Mouse (Mus musculus) liver, adult 2 months (tissue): Measurements from ENCODE around the gene Slc7a10. TPM values are rescaled to one million over a fixed set of nuclear protein-coding genes. Genes with fewer than 3 reads are reported as not detected.

Experiments
- DNase-seq: peaks from one replicate; pipeline ENCODE4 v3.0.0-alpha.2; 2011; ENCODE audit warnings: low read depth, low spot score; ENCODE audit errors: extremely low read depth
- H3K27ac ChIP-seq: fragments of 200-500 bp; replicated peaks from 2 replicates; pipeline ENCODE4 v1.5.1; 2012; ENCODE audit warnings: low read depth, mild to moderate bottlenecking, control low read depth, inconsistent platforms, low read length; ENCODE audit not compliant: insufficient read depth
- H3K27me3 ChIP-seq: fragments of 200-500 bp; 2 replicates; pipeline ENCODE4 v1.6.1; 2012; ENCODE audit warnings: mild to moderate bottlenecking, moderate library complexity, low read length, inconsistent platforms; ENCODE audit not compliant: control insufficient read depth, insufficient read depth
- H3K36me3 ChIP-seq: fragments of 200-500 bp; 2 replicates; pipeline ENCODE4 v1.6.1; 2012; ENCODE audit warnings: low read length, inconsistent platforms; ENCODE audit not compliant: control insufficient read depth, insufficient read depth
- H3K4me1 ChIP-seq: fragments of 200-500 bp; 2 replicates; pipeline ENCODE4 v1.6.1; 2011; ENCODE audit warnings: low read length; ENCODE audit not compliant: control insufficient read depth, insufficient read depth
- H3K4me3 ChIP-seq: fragments of 200-500 bp; 2 replicates; pipeline ENCODE4 v1.5.1; 2011; ENCODE audit warnings: low read depth, mild to moderate bottlenecking, control low read depth, low read length, moderate library complexity; ENCODE audit not compliant: insufficient read depth
- H3K79me2 ChIP-seq: fragments of 200-500 bp; 2 replicates; pipeline ENCODE4 v1.6.1; 2012; ENCODE audit warnings: inconsistent platforms, mild to moderate bottlenecking, low read length, moderate library complexity; ENCODE audit not compliant: control insufficient read depth, insufficient read depth
- H3K9ac ChIP-seq: fragments of 200-500 bp; 2 replicates; pipeline ENCODE4 v1.6.1; 2012; ENCODE audit warnings: low read depth, mild to moderate bottlenecking, control low read depth, inconsistent platforms, low read length
- CTCF ChIP-seq: fragments of 200-500 bp; IDR thresholded peaks from 2 replicates; pipeline ENCODE4 v1.5.1; 2011; ENCODE audit warnings: low read depth, low read length, control low read depth
- POLR2A ChIP-seq: fragments of 200-500 bp; IDR thresholded peaks from 2 replicates; pipeline ENCODE4 v1.6.1; 2011; ENCODE audit warnings: low read length, control low read depth; ENCODE audit not compliant: insufficient read depth; ENCODE audit errors: extremely low read depth
- WGBS: fragments of 180-500 bp; shearing (Covaris S2); methylation state at CpG from one replicate; pipeline ENCODE4 v1.1.7; 2018; 5-methylcytosine and 5-hydroxymethylcytosine counted together
- polyA plus RNA-seq: library from polyadenylated mRNA; depleted of rRNA; stranded (reverse); fragments of >200 nt; gene quantifications from 2 replicates; pipeline ENCODE4 v1.2.3, GENCODE M21; 2012
- total RNA-seq: library from RNA; depleted of rRNA; stranded (reverse); fragments of >200 nt; gene quantifications from 2 replicates; pipeline ENCODE4 v1.2.3, GENCODE M21; 2014

The Slc7a10 gene
- total and polyA plus RNA-seq, 2 experiments: 0.09 TPM; not detected in 1

GRCm38 (mm10) chr7:35167925-35168324, 18.3 kb upstream of the Slc7a10 start:
- WGBS: 13% methylated on average over 2 of the region's 2 CpGs
- TF ChIP-seq CTCF (no peak), POLR2A (no peak)
- H3K27me3 ChIP-seq: no peaks in the 10 kb centered on the region
- peaks cover 27% of the 10 kb centered on the region for H3K4me1 ChIP-seq
- peak; percentile 99 for DNase-seq
- H3K27ac ChIP-seq: peak overlapping the region; percentile 95
- H3K36me3 ChIP-seq: no peaks in the 10 kb centered on the region
- H3K79me2 ChIP-seq: no peaks in the 10 kb centered on the region
- no peak overlapping the region for H3K4me3 ChIP-seq
- H3K9ac ChIP-seq: peak overlapping the region; percentile 51

- Histone ChIP-seq H3K27me3 (no peaks in the 10 kb centered on the region), H3K79me2 (no peaks in the 10 kb centered on the region), H3K4me3 (no peak overlapping the region), H3K36me3 (no peaks in the 10 kb centered on the region), H3K27ac (peak overlapping the region; percentile 81), H3K9ac (peak overlapping the region; percentile 36; the same call in 1 of the 2 replicates), H3K4me1 (peaks cover 27% of the 10 kb centered on the region)
- DNase-seq: peak; percentile 100
- TF ChIP-seq POLR2A (no peak), CTCF (peak; percentile 95)
- 4% methylated on average over 6 of the region's 6 CpGs for WGBS
Observed at GRCm38 (mm10) chr7:35169341-35169740, 16.8 kb upstream of the Slc7a10 start.

GRCm38 (mm10) chr7:35171867-35172382, 14.3 kb upstream of the Slc7a10 start:
- Histone ChIP-seq H3K9ac (no peak overlapping the region), H3K27ac (no peak overlapping the region), H3K4me3 (no peak overlapping the region), H3K36me3 (no peaks in the 10 kb centered on the region), H3K27me3 (no peaks in the 10 kb centered on the region), H3K79me2 (no peaks in the 10 kb centered on the region), H3K4me1 (peaks cover 18% of the 10 kb centered on the region)
- WGBS: 4% methylated on average over 16 of the region's 16 CpGs
- peak; percentile 74 for DNase-seq
- TF ChIP-seq CTCF (peak; percentile 65), POLR2A (no peak)

- Histone ChIP-seq H3K27ac (no peak overlapping the region), H3K4me1 (peaks cover 12% of the 10 kb centered on the region), H3K79me2 (no peaks in the 10 kb centered on the region), H3K4me3 (no peak overlapping the region), H3K36me3 (no peaks in the 10 kb centered on the region), H3K27me3 (no peaks in the 10 kb centered on the region), H3K9ac (no peak overlapping the region)
- DNase-seq: peak; percentile 13
- TF ChIP-seq CTCF (no peak), POLR2A (no peak)
- WGBS: 69% methylated on average over 4 of the region's 4 CpGs
Observed at GRCm38 (mm10) chr7:35172519-35172918, 13.7 kb upstream of the Slc7a10 start.

GRCm38 (mm10) chr7:35175533-35175932, 10.7 kb upstream of the Slc7a10 start:
- TF ChIP-seq CTCF: no peak
- no peak for TF ChIP-seq POLR2A
- no peak for DNase-seq
- Histone ChIP-seq H3K9ac (no peak overlapping the region), H3K79me2 (no peaks in the 10 kb centered on the region), H3K4me1 (no peaks in the 10 kb centered on the region), H3K27me3 (no peaks in the 10 kb centered on the region), H3K36me3 (no peaks in the 10 kb centered on the region), H3K4me3 (no peak overlapping the region), H3K27ac (no peak overlapping the region)
- 80% methylated on average over 4 of the region's 4 CpGs for WGBS

GRCm38 (mm10) chr7:35176412-35177381, 9.5 kb upstream of the Slc7a10 start:
- Histone ChIP-seq H3K79me2 (no peaks in the 10 kb centered on the region), H3K27me3 (no peaks in the 10 kb centered on the region), H3K9ac (no peak overlapping the region), H3K27ac (no peak overlapping the region), H3K4me1 (no peaks in the 10 kb centered on the region), H3K4me3 (no peak overlapping the region), H3K36me3 (no peaks in the 10 kb centered on the region)
- WGBS: 44% methylated on average over 18 of the region's 18 CpGs
- DNase-seq: peak; percentile 39
- TF ChIP-seq POLR2A (no peak), CTCF (peak; percentile 67)
